Mouse (Mus musculus) hindbrain, embryonic 13.5 days (tissue): Measurements from ENCODE around the gene Banf2. TPM values are rescaled to one million over a fixed set of nuclear protein-coding genes. Genes with fewer than 3 reads are reported as not detected.
A peak's percentile ranks its signal among the peaks of the same experiment; 100 is the strongest.

Experiments used
- ATAC-seq: fragments of 200-750 bp; cut with Nextera tagmentation; 2 replicates; pipeline ENCODE4 v1.8.0; 2017; ENCODE audit warnings: moderate TSS enrichment; ENCODE audit not compliant: low FRiP score
- H3K27ac ChIP-seq: fragments of 300-500 bp; sonication (generic); 2 replicates; pipeline ENCODE4 v1.5.1; 2015; ENCODE audit warnings: inconsistent platforms, mild to moderate bottlenecking, moderate library complexity
- H3K27me3 ChIP-seq: fragments of 300-500 bp; sonication (generic); 2 replicates; pipeline ENCODE4 v1.6.1; 2015; ENCODE audit warnings: mild to moderate bottlenecking, inconsistent platforms
- H3K36me3 ChIP-seq: fragments of 300-500 bp; sonication (generic); 2 replicates; pipeline ENCODE4 v1.6.1; 2015; ENCODE audit warnings: mild to moderate bottlenecking, inconsistent platforms
- H3K4me1 ChIP-seq: fragments of 300-500 bp; sonication (generic); replicated peaks from 2 replicates; pipeline ENCODE4 v1.6.1; 2015; ENCODE audit warnings: inconsistent platforms
- H3K4me2 ChIP-seq: fragments of 300-500 bp; sonication (generic); 2 replicates; pipeline ENCODE4 v1.6.1; 2015; ENCODE audit warnings: inconsistent platforms, mild to moderate bottlenecking, moderate library complexity
- H3K4me3 ChIP-seq: fragments of 300-500 bp; sonication (generic); 2 replicates; pipeline ENCODE4 v1.5.1; 2015; ENCODE audit warnings: mild to moderate bottlenecking, inconsistent platforms
- H3K9ac ChIP-seq: fragments of 300-500 bp; sonication (generic); 2 replicates; pipeline ENCODE4 v1.6.1; 2015; ENCODE audit warnings: mild to moderate bottlenecking, inconsistent platforms
- H3K9me3 ChIP-seq: fragments of 300-500 bp; sonication (generic); 2 replicates; pipeline ENCODE4 v1.6.1; 2016; ENCODE audit warnings: inconsistent platforms
- WGBS: fragments of 180-500 bp; shearing (Covaris S2); methylation state at CpG from one replicate; pipeline ENCODE4 v1.1.7; 2015; 5-methylcytosine and 5-hydroxymethylcytosine counted together
- polyA plus RNA-seq: library from polyadenylated mRNA; unstranded; fragments of >200 nt; fragmentation: Nextera tagmentation; extraction: Ambion mirVana; gene quantifications from 2 replicates; pipeline ENCODE4 v1.2.1, GENCODE M21; 2015

The Banf2 gene
- not detected in 2 replicates for polyA plus RNA-seq

GRCm38 (mm10) chr2:144032664-144033063 lies at the start of gene Banf2:
Banf2 (plus strand) TSS chr2:144033059.
- Histone ChIP-seq H3K27me3 (no peaks in the 10 kb centered on the region), H3K9ac (no peak within 1 kb of the TSS), H3K4me3 (no peak within 1 kb of the TSS), H3K4me2 (no peak within 1 kb of the TSS), H3K36me3 (no peaks in the 10 kb centered on the region), H3K27ac (no peak within 1 kb of the TSS), H3K4me1 (no peaks in the 10 kb centered on the region), H3K9me3 (no peaks in the 10 kb centered on the region)
- no peak for ATAC-seq
- 92% methylated on average over 2 of the region's 2 CpGs for WGBS

GRCm38 (mm10) chr2:143983482-143983881 lies 49.4 kb upstream of the Banf2 start:
- ATAC-seq = no peak
- H3K4me1 ChIP-seq = peaks cover 7% of the 10 kb centered on the region; the same call in 1 of the 2 replicates
- no peaks in the 10 kb centered on the region for H3K27me3 ChIP-seq
- H3K9ac ChIP-seq = no peak overlapping the region
- no peak overlapping the region for H3K4me3 ChIP-seq
- H3K36me3 ChIP-seq = 0 out of 2 replicates have a peak, but pooled peaks cover 4% of the 10 kb centered on the region
- 74% methylated on average over 2 of the region's 2 CpGs for WGBS
- no peak overlapping the region for H3K27ac ChIP-seq
- no peak overlapping the region for H3K4me2 ChIP-seq
- no peaks in the 10 kb centered on the region for H3K9me3 ChIP-seq

GRCm38 (mm10) chr2:143987485-143987884 lies 45.4 kb upstream of the Banf2 start:
- ATAC-seq = no peak
- no peaks in the 10 kb centered on the region for H3K27me3 ChIP-seq
- no peak overlapping the region for H3K4me2 ChIP-seq
- H3K4me1 ChIP-seq = peaks cover 14% of the 10 kb centered on the region; the same call in 1 of the 2 replicates
- H3K9me3 ChIP-seq = no peaks in the 10 kb centered on the region
- no peak overlapping the region for H3K4me3 ChIP-seq
- H3K27ac ChIP-seq = no peak overlapping the region
- 0 out of 2 replicates have a peak, but pooled peaks cover 4% of the 10 kb centered on the region for H3K36me3 ChIP-seq
- 85% methylated on average over 2 of the region's 2 CpGs for WGBS
- no peak overlapping the region for H3K9ac ChIP-seq

- H3K4me1 ChIP-seq = peaks cover 14% of the 10 kb centered on the region; the same call in 1 of the 2 replicates
- H3K4me3 ChIP-seq = no peak overlapping the region
- no peak overlapping the region for H3K9ac ChIP-seq
- H3K36me3 ChIP-seq = 0 out of 2 replicates have a peak, but pooled peaks cover 4% of the 10 kb centered on the region
- WGBS = 86% methylated on average over 3 of the region's 3 CpGs
- no peak overlapping the region for H3K27ac ChIP-seq
- H3K4me2 ChIP-seq = no peak overlapping the region
- no peaks in the 10 kb centered on the region for H3K27me3 ChIP-seq
- ATAC-seq = no peak
- H3K9me3 ChIP-seq = no peaks in the 10 kb centered on the region
These were observed 44.8 kb upstream of the Banf2 start for GRCm38 (mm10) chr2:143988016-143988415.

- Histone ChIP-seq H3K4me3 (no peak overlapping the region), H3K4me2 (no peak overlapping the region), H3K27me3 (no peaks in the 10 kb centered on the region), H3K9ac (no peak overlapping the region), H3K27ac (no peak overlapping the region), H3K9me3 (no peaks in the 10 kb centered on the region), H3K36me3 (no peaks in the 10 kb centered on the region), H3K4me1 (0 out of 2 replicates have a peak, but pooled peaks cover 6% of the 10 kb centered on the region)
- WGBS = 17% methylated on average over 1 of the region's 1 CpGs
- peak; percentile 21; the same call in 1 of the 2 replicates for ATAC-seq
These were observed 41.9 kb upstream of the Banf2 start for GRCm38 (mm10) chr2:143990997-143991396.

GRCm38 (mm10) chr2:143991964-143992672 lies 40.7 kb upstream of the Banf2 start:
- H3K36me3 ChIP-seq = no peaks in the 10 kb centered on the region
- no peak overlapping the region for H3K4me3 ChIP-seq
- H3K9me3 ChIP-seq = no peaks in the 10 kb centered on the region
- no peak overlapping the region for H3K4me2 ChIP-seq
- no peak overlapping the region for H3K27ac ChIP-seq
- H3K27me3 ChIP-seq = no peaks in the 10 kb centered on the region
- H3K4me1 ChIP-seq = 0 out of 2 replicates have a peak, but pooled peaks cover 6% of the 10 kb centered on the region
- WGBS = 93% methylated on average over 7 of the region's 7 CpGs
- H3K9ac ChIP-seq = no peak overlapping the region
- no peak for ATAC-seq

GRCm38 (mm10) chr2:143992977-143993376 lies 39.9 kb upstream of the Banf2 start:
- H3K4me3 ChIP-seq = no peak overlapping the region
- no peaks in the 10 kb centered on the region for H3K9me3 ChIP-seq
- no peak for ATAC-seq
- H3K36me3 ChIP-seq = no peaks in the 10 kb centered on the region
- H3K4me1 ChIP-seq = 0 out of 2 replicates have a peak, but pooled peaks cover 6% of the 10 kb centered on the region
- no peak overlapping the region for H3K27ac ChIP-seq
- no peak overlapping the region for H3K4me2 ChIP-seq
- H3K9ac ChIP-seq = no peak overlapping the region
- WGBS = 79% methylated on average over 1 of the region's 1 CpGs
- no peaks in the 10 kb centered on the region for H3K27me3 ChIP-seq

GRCm38 (mm10) chr2:144002229-144002984 lies 30.5 kb upstream of the Banf2 start:
- Histone ChIP-seq H3K9ac (no peak overlapping the region), H3K4me1 (peaks cover 22% of the 10 kb centered on the region), H3K27ac (no peak overlapping the region), H3K4me3 (no peak overlapping the region), H3K4me2 (no peak overlapping the region), H3K36me3 (no peaks in the 10 kb centered on the region), H3K9me3 (no peaks in the 10 kb centered on the region), H3K27me3 (no peaks in the 10 kb centered on the region)
- 87% methylated on average over 5 of the region's 5 CpGs for WGBS
- no peak for ATAC-seq

- Histone ChIP-seq H3K36me3 (no peaks in the 10 kb centered on the region), H3K4me1 (peaks cover 22% of the 10 kb centered on the region), H3K27me3 (no peaks in the 10 kb centered on the region), H3K9me3 (no peaks in the 10 kb centered on the region), H3K9ac (no peak overlapping the region), H3K4me3 (no peak overlapping the region), H3K27ac (no peak overlapping the region), H3K4me2 (no peak overlapping the region)
- 62% methylated on average over 2 of the region's 2 CpGs for WGBS
- no peak for ATAC-seq
These were observed 29.3 kb upstream of the Banf2 start for GRCm38 (mm10) chr2:144003544-144003943.

- 82% methylated on average over 6 of the region's 6 CpGs for WGBS
- Histone ChIP-seq H3K4me2 (no peak overlapping the region), H3K27me3 (no peaks in the 10 kb centered on the region), H3K36me3 (no peaks in the 10 kb centered on the region), H3K9me3 (no peaks in the 10 kb centered on the region), H3K9ac (no peak overlapping the region), H3K4me3 (no peak overlapping the region), H3K4me1 (peaks cover 40% of the 10 kb centered on the region), H3K27ac (no peak overlapping the region)
- ATAC-seq = no peak
These were observed 27.5 kb upstream of the Banf2 start for GRCm38 (mm10) chr2:144005166-144005955.

GRCm38 (mm10) chr2:144006686-144007085 lies 26.2 kb upstream of the Banf2 start:
- 91% methylated on average over 6 of the region's 6 CpGs for WGBS
- Histone ChIP-seq H3K36me3 (no peaks in the 10 kb centered on the region), H3K27me3 (no peaks in the 10 kb centered on the region), H3K4me1 (peaks cover 40% of the 10 kb centered on the region), H3K9ac (no peak overlapping the region), H3K4me3 (no peak overlapping the region), H3K9me3 (no peaks in the 10 kb centered on the region), H3K4me2 (no peak overlapping the region), H3K27ac (no peak overlapping the region)
- ATAC-seq = no peak

GRCm38 (mm10) chr2:144007211-144007610 lies 25.6 kb upstream of the Banf2 start:
- 94% methylated on average over 4 of the region's 4 CpGs for WGBS
- Histone ChIP-seq H3K27ac (no peak overlapping the region), H3K9me3 (no peaks in the 10 kb centered on the region), H3K4me2 (no peak overlapping the region), H3K4me1 (peaks cover 40% of the 10 kb centered on the region), H3K36me3 (no peaks in the 10 kb centered on the region), H3K27me3 (no peaks in the 10 kb centered on the region), H3K4me3 (no peak overlapping the region), H3K9ac (no peak overlapping the region)
- no peak for ATAC-seq
